Mouse (Mus musculus) kidney, adult 8-10 months (tissue): Measurements from ENCODE around the gene Nt5c3.
"Not testable (repeated sequence)": the region's sequence is repeated elsewhere in the genome, so short reads cannot be mapped to it uniquely, and the experiment has no call there.

Source experiments
- DNase-seq, 2 experiments: peaks; one replicate each; pipeline ENCODE4 v3.0.0; 2022

Gene Nt5c3

DNA sequence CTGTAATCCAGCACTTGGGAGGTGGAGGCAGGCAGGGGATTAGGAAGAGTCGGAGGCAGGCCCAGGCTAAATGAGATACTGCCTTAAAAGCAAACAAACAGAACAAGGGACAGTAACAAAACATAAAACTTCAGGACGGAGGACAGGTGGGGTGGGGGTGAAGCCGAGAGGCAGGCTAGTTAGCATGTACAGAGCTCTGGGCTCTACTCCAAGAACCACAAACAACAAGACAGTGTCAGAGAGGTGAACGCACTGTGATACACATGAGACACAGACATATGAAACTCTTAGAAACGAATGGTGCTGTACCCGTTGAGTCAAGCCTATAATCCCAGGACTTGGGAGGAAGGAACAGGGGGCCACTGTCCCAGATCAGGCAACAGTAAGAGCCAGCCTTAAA is 19.9 kb downstream of the Nt5c3 start:
- no peak for DNase-seq

DNA sequence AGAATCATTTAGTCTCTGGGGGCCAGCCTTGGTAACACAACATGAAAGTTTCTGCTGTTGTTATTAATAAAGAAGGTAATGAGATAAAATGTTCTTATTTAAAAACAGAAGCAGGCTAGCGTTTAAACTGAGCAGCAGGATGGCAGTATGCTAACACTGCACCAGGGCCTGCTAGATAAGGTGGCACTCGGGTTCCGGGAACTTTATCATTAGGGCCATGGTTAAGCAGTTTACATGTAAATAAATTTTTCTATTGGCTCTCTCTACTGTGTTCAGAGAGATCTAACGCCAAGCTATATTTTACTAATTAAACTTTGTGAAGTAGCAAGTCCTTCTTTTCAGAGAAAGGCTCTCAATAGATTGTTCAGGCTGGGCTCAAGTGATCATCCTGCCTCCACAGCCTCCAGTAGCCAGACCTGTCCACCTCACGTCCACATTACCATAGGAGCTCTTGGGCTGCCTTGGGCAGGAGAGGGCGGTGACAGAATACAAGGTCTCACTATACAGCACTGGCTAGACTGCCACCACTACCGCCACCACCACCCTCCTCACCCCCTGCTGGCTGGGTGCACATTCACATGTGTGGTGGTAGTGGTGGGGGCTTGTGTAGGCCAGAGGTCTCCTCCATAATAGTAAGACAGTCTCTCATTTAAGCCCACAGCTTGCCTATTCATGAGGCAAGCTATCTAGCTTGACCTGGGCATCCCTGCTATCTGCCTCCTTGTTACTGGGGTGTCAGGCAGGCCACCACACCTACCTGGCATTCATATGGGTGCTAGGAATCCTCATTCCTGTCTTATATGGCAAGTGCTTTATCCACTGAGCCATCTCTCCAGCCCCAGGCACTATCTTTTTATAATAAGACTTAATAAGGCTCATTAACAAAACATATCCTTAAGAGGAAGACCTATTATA is 20.9 kb downstream of the Nt5c3 start:
- DNase-seq: no peak

DNA sequence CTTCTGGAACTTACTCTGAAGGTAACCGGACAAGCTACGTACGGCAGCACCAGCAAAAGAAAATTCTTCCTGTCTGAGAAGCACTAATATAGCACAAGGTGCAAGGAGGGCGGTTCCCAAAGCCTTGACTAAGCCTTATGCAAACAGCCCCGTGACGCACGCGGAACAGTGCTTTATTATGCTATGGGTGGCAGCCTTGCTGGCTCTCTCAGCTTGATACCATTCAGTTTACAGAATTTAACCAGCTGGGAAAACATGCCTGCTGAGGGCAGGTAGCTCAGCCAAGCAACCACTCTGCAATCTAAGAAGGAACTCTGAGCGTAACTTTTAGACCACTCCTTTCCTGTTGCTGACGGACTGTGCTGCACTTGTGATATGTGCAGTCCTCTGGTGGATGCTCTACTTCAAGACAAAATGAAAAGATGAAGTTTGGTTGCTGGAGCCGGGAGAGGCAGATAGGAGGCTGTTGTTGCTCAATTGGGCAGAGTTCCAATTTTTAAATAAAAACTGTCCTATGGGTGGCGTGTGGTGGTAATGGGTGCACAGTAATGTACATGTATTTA is 21.8 kb downstream of the Nt5c3 start:
- DNase-seq: peak; percentile 72 to 76

DNA sequence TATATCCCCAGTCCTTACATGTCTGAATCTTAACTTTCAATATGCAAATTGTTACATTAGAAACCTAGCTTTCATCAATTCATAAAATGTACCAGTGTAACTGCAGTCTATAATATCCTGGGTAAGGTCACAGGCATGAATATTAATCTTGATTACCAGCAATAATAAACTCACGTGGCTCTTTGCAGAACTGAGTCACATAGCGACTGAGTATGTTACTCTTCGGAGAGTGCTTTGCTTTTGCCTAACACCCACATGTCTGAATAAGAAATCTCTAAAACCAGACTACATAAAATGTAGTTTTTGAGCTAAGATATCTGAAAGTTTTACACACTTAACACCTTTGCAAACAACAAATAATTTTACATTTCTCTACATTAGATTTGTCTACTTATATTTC is 22.4 kb downstream of the Nt5c3 start:
- DNase-seq: no peak

GRCm38 (mm10) chr6:56899601-56900000 is 24.1 kb downstream of the Nt5c3 start:
- no peak for DNase-seq

DNA sequence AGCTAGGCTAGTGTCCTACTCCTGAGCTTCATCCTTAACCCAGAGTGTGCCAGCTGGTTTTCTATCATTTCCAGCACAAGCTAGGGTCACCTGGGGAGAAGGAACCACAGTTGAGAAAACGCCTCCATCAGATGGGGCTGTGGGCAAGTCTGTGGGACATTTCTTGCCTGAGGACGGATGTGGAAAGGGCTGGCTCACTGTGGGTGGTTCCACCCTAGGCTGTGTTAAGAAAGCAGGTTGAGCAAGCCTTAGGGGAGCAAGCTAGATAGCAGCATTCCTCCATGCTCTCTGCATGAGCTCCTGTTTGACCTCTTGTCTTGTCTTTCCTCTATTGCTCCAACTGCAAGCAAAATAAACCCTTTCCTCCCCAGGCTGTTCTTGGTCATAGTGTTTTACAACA is 33.0 kb downstream of the Nt5c3 start:
- DNase-seq: no peak

GRCm38 (mm10) chr6:56888561-56888960 is 35.2 kb downstream of the Nt5c3 start:
- DNase-seq: no peak

DNA sequence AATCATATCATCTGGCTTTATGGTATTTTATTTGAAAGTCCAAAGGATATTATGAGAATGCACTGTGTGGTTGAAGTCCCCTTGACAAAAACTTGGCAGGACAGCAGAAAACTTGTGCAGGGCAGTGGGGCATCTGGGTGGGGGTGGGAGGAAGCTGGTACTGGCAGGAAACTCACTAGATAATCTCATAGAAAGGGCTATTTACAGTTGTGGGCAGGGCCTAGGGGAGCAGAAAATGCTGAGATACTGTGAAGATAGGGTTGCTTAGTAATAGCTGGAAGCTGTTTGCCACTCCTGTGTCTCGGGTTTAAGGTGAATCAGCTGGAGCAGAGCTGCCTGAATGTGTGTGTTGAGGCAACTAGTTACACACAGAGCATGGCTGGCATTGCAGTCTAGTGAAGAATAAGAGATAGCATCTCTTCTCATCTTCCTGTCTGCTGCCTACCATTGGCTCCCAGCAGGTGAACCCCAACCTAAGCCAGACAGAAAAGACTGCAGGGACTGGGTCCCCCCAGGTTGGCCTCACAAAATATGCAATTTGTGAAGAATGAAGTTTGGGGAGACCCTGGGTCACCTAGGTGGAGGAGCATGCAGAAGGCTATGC is 44.3 kb downstream of the Nt5c3 start:
- no peak for DNase-seq

- DNase-seq: no peak
Measured at GRCm38 (mm10) chr6:56877985-56878384, 45.7 kb downstream of the Nt5c3 start.

DNA sequence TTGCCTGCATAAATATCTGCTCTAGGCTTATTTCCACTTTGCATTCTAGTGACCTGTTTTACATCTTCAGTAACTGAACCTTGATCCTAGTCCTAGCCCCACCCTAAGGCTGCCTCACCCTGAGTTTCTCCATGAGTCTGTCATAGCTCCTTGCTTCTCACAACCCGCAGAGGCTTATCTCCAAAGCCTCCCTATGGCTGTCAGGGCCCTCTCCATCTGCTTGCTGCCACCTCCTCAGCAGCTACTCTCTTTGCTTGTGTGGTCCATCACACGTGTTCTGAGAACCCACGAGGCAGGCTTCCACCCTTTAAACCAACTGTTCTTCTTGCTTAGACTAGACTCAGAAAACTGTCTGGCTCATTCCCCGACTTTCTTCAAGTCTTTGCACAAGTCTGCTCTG is 46.9 kb downstream of the Nt5c3 start:
- no peak for DNase-seq

DNA sequence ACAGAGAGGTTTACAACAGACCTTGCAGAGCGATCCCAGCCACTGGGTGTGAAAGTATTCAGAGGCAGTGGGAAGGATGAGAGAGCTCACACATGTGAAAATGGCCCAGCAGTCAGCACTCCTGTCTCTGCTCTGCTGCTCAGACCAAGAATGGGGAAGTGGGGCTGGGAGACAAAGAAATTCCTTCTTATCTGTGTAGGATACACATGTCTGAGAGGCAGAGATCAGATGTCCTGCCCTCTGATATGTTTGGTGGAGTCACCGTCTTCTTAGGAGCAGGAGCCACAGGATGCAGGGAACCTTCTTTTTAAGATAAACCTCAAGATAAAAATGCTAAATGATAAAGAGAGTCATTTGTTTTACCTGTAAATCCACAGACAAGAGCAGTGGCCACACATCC is 53.7 kb downstream of the Nt5c3 start:
- DNase-seq: no peak

- DNase-seq: no peak
Measured at GRCm38 (mm10) chr6:56868565-56868964, 55.2 kb downstream of the Nt5c3 start.

- DNase-seq: not testable (repeated sequence)
Measured at GRCm38 (mm10) chr6:56866899-56867298, 56.8 kb downstream of the Nt5c3 start.

DNA sequence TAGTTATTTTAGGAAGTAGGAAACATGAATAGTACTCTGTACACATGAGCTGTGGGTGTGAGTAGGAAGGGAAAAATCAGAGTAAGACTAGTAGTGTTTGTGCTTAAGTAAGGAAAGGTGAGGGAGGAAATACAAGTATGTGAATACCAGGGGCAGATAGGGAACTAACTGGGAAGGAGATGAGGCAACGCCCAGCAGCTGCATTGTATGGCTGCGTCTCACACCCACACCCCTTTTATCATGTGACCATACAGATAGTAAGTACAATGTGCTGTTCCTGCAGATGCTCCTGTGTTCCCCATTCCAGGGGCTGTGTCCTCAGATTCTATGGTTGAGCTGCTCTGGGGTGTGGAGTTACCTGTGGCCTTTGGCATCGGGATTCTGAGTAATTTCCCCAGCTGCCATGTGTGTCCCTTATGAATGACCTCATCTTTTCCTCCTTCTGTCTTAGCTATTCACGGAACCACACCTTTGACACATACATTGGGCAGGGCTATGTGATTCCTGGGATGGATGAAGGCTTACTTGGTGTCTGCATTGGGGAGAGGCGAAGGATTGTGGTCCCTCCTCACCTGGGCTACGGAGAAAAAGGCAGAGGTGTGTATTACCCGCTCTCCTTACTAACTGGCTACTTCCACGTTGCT is 63.4 kb downstream of the Nt5c3 start:
- DNase-seq: no peak

DNA sequence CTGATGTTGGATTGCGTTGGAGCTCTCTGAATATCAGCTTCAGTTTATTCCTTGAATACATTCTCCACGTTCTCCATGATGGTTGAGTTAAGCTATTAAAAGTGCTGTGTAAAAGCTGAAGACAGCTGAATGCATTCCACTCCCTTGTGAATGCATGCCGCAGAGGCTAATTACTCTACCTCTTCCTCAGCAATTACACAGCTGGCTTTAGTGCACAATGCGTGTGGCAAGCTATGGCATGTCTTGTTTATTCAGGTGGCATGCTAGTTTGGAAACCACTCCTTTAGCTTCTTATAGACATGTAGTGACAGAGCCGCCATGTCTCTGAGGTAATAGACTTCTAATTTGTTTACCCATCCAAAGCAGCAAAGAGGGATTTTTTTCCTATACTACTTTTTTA is 67.0 kb downstream of the Nt5c3 start:
- no peak for DNase-seq

GRCm38 (mm10) chr6:56854803-56855202 is 68.9 kb downstream of the Nt5c3 start:
- no peak for DNase-seq

DNA sequence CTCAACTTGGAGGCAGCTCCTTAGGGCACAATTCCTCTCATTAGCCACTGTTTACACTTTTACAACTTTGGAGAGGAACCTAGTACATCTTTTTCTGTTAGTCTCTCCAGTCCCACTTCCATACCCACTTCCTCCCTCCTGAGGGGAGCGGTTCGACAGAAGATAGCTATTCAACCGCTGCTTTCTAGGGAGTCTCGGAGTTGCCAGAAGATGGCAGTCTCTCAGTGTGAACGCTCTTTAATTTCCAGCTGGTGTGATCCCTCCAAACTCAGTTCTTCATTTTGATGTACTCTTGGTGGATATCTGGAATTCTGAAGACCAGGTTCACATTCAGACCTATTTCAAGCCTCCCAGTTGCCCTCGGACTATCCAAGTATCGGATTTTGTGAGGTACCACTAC is 73.4 kb downstream of the Nt5c3 start:
- peak in 1 of 2 experiments; percentile 9 for DNase-seq

GRCm38 (mm10) chr6:56848974-56849373 is 74.8 kb downstream of the Nt5c3 start:
- DNase-seq: no peak

DNA sequence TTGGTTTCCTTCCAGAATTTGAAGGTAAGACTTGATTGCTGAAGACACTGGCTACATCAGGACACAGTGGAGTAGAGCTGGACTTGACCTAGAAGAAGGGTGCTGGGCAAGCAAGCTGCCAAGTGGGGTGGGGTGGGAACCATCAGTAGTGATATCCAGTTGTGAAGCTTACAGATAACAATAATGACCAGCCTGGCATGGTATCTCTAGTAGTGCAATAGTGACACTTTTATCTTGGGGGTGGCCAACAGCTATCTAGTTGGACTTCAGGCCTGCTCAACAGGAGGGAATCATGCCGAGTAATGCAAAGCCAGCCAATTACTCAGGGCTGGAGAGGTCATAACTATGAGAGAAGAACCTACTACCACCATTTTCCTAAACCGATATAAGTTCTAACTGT is 79.4 kb downstream of the Nt5c3 start:
- DNase-seq: no peak

DNA sequence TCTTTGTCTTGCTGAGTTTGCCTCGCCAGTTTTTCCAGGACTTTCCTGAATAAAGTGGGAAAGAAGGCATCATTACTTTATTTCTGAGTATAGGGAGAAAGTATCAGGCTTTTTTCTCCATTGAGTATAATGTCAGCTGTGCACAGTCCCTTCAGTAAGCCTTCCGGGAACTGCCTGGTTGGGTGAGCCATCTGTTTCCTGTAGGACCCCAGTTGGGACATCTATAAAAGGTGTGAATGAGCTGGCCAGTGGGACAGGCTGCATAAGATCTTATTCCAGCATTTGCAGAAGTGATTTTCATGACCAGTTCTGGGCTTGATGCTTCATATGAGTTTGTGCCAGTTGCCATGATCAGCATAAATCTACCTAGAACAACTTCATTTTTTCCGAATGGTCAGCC is 80.5 kb downstream of the Nt5c3 start:
- DNase-seq: no peak

DNA sequence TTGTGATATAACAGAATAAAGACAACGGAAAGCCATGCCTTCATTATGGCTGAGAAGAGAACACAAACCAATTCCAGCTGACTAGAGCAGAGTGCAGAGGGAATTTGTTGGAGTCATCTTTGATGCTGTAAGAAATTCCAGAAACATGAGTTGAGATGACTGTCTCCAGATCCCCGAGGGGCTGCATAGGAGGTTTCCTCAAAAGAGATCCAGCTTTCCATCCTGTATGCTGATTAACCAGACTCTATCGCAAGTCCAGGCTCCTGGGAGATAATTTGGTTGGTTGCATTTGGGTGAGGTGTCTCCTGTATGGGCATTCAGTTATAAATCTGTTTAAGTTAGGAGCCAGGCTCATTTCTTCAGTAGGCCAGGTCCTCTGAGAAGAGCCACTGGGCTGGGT is 86.1 kb downstream of the Nt5c3 start:
- DNase-seq: no peak

DNA sequence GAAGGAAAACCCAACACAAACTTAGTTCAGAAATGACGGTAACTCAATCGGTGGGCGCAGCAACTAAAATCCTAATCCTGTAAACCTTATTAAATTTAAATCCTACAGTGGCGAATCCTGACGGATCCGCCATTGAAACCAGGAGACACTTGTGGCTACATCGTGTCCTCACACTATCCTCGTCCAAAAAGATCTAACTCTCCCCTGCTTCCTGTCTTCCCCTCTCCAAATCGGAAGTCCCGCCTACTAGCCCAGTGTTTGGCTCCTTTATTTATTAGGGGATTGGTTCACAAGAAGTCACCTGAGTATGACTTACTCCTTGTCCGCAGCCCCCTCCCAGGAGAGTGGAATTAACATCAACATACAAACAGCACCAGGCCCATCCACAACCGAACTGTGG is 86.6 kb downstream of the Nt5c3 start:
- DNase-seq: no peak

DNA sequence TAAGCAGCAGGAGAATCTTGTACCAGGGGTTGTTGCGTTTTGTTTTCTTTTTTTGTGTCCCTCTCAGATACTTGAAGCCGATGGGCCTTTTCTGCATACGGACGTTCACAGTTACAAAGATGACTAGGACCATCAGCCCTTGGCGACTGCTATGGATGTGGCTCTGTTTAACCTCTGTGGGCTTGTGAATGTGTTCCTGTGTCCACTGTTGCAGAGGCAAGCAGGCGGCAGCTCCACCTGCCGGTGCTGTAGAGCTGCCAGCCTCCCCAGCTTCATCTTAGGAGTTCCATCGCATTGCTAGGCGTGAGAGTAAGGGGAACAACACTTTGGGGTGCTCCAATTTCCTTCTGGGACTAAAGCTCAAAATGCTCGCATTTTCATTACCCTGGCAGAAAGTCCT is 88.2 kb downstream of the Nt5c3 start:
- no peak for DNase-seq

DNA sequence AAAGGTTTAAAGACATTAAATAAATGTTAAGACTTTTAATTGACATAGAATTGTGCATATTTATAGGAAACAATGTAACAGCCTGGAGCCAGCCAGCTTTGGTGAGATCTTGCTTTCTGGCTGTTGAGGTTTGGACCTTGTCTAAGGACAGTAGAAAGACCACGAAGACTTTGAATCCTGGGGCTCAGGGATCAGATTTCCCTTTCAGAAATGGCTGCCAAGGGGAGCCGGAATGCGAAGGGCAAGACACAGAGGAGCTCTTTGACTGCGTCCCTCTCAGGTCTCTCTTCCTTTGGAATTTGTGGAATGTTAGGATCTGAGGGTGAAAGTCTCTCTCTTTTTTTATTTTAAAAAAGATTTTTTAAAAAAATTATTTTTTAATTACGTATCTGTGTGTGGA is 89.0 kb downstream of the Nt5c3 start:
- DNase-seq: peak; percentile 27 to 40
